Mouse (Mus musculus) CH12.LX (cell line): ENCODE measurements around the gene Iqschfp.

ENCODE experiments used
- CTCF ChIP-seq, 2 experiments: IDR thresholded peaks in 1 of 2; conservative IDR thresholded peaks in 1 of 2; 2 replicates each; pipeline ENCODE4 v1.5.1; 2011 to 2012; ENCODE audit warnings: low read depth in 2 of 2, low read length in 2 of 2, improper control_type of control experiment in 1 of 2, inconsistent platforms in 1 of 2, mild to moderate bottlenecking in 1 of 2, moderate library complexity in 1 of 2
- EP300 ChIP-seq: IDR thresholded peaks from 2 replicates; pipeline ENCODE4 v1.6.1; 2011; ENCODE audit warnings: low read length, improper control_type of control experiment
- IRF4 ChIP-seq: IDR thresholded peaks from 2 replicates; pipeline ENCODE4 v1.6.1; 2014; ENCODE audit warnings: low read depth, mild to moderate bottlenecking, inconsistent platforms, low read length, improper control_type of control experiment
- JUND ChIP-seq: conservative IDR thresholded peaks from 2 replicates; pipeline ENCODE4 v1.6.1; 2011; ENCODE audit warnings: low read depth, low read length, improper control_type of control experiment
- MYC ChIP-seq: IDR thresholded peaks from 2 replicates; pipeline ENCODE4 v1.6.1; 2011; ENCODE audit warnings: low read depth, mild to moderate bottlenecking, improper control_type of control experiment, low read length
- NRF1 ChIP-seq: IDR thresholded peaks from 2 replicates; pipeline ENCODE4 v1.6.1; 2014; ENCODE audit warnings: low read depth, mild to moderate bottlenecking, inconsistent platforms, low read length, improper control_type of control experiment, moderate library complexity
- POLR2A ChIP-seq: IDR thresholded peaks from 2 replicates; pipeline ENCODE4 v1.6.1; 2011; ENCODE audit warnings: low read depth, mild to moderate bottlenecking, improper control_type of control experiment, low read length
- USF1 ChIP-seq: IDR thresholded peaks from 2 replicates; pipeline ENCODE4 v1.6.1; 2014; ENCODE audit warnings: low read depth, mild to moderate bottlenecking, inconsistent platforms, low read length, improper control_type of control experiment

DNA sequence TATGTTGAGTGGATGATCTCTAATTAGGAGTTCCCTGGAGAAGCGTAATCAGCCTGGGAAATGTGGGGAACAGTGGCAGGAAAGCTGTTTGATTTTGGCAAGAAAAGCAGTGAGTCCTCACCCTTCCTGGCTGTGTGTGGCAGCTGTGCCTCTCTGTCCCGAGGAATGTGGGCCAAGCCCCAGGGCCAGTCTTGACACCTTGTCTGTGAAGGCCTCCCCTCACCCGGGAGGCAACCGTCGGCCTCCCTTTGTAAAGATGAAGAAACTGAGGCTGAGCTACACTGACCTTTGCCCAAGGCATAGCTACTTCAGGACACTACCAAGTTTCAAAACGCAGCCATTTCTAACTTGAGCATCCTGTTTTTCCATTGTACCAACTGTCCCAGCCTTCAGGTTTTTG lies 653.9 kb downstream of the Iqschfp start:
- TF ChIP-seq EP300 (no peak), POLR2A (no peak), MYC (no peak), USF1 (no peak), NRF1 (no peak), CTCF (conservative IDR thresholded peaks at IDR 0.05 in 1 of 2, IDR thresholded peaks at IDR 0.05 in 1 of 2; ENCODE audit: low read depth in 2 of 2, low read length in 2 of 2) (no peak), IRF4 (no peak), JUND (no peak)
